Mouse (Mus musculus): ENCODE measurements around the gene Myef2. TPM values are rescaled to one million over a fixed set of nuclear protein-coding genes. Genes with fewer than 3 reads are reported as not detected.
"Not testable (repeated sequence)": the region's sequence is repeated elsewhere in the genome, so short reads cannot be mapped to it uniquely, and the experiment has no call there.

Myef2 gene
- polyA plus RNA-seq, 1 experiment from 2014 or later: 249 TPM

GRCm38 (mm10) chr2:125092123-125092522, 31.3 kb downstream of the Myef2 start:
- ATAC-seq (replicated peaks; ENCODE audit: low FRiP score); H3K27me3 ChIP-seq (ENCODE audit: control insufficient read depth, insufficient read depth, low read length); H3K27ac ChIP-seq (ENCODE audit: low read depth, low read length); H3K4me3 ChIP-seq (ENCODE audit: low read depth, low read length); DNase-seq (ENCODE audit: low spot score); H3K36me3 ChIP-seq (ENCODE audit: control insufficient read depth, insufficient read depth, low read length); H3K9ac ChIP-seq (ENCODE audit: low read length); H3K4me2 ChIP-seq (ENCODE audit: low read depth, low read length, severe bottlenecking); H3K4me1 ChIP-seq (replicated peaks; ENCODE audit: control insufficient read depth, insufficient read depth, low read length); H3K9me3 ChIP-seq (ENCODE audit: control insufficient read depth, low read length): not testable (repeated sequence)
- WGBS: 88% methylated on average over 3 of the region's 3 CpGs

- Histone ChIP-seq H3K4me2 (ENCODE audit: low read depth, low read length, severe bottlenecking) (no peak overlapping the region), H3K27me3 (ENCODE audit: control insufficient read depth, insufficient read depth, low read length) (no peaks in the 10 kb centered on the region), H3K4me1 (replicated peaks; ENCODE audit: control insufficient read depth, insufficient read depth, low read length) (no peaks in the 10 kb centered on the region), H3K36me3 (ENCODE audit: control insufficient read depth, insufficient read depth, low read length) (no peaks in the 10 kb centered on the region; the same call in 1 of the 2 replicates), H3K4me3 (ENCODE audit: low read depth, low read length) (no peak overlapping the region), H3K9ac (ENCODE audit: low read length) (no peak overlapping the region), H3K9me3 (ENCODE audit: control insufficient read depth, low read length) (no peaks in the 10 kb centered on the region), H3K27ac (ENCODE audit: low read depth, low read length) (no peak overlapping the region)
- 97% methylated on average over 7 of the region's 7 CpGs for WGBS
- no peak for ATAC-seq (replicated peaks; ENCODE audit: low FRiP score)
- no peak for DNase-seq (ENCODE audit: low spot score)
Measured at GRCm38 (mm10) chr2:125088757-125089156, 34.7 kb downstream of the Myef2 start.

- DNase-seq (ENCODE audit: low spot score): no peak
- Histone ChIP-seq H3K36me3 (ENCODE audit: control insufficient read depth, insufficient read depth, low read length) (no peaks in the 10 kb centered on the region; the same call in 1 of the 2 replicates), H3K9me3 (ENCODE audit: control insufficient read depth, low read length) (no peaks in the 10 kb centered on the region), H3K4me3 (ENCODE audit: low read depth, low read length) (no peak overlapping the region), H3K27me3 (ENCODE audit: control insufficient read depth, insufficient read depth, low read length) (no peaks in the 10 kb centered on the region), H3K9ac (ENCODE audit: low read length) (no peak overlapping the region), H3K27ac (ENCODE audit: low read depth, low read length) (no peak overlapping the region), H3K4me2 (ENCODE audit: low read depth, low read length, severe bottlenecking) (no peak overlapping the region), H3K4me1 (replicated peaks; ENCODE audit: control insufficient read depth, insufficient read depth, low read length) (no peaks in the 10 kb centered on the region)
- 42% methylated on average over 1 of the region's 1 CpGs for WGBS
- no peak for ATAC-seq (replicated peaks; ENCODE audit: low FRiP score)
Measured at GRCm38 (mm10) chr2:125083879-125084278, 39.6 kb downstream of the Myef2 start.

- Histone ChIP-seq H3K27me3 (ENCODE audit: control insufficient read depth, insufficient read depth, low read length) (no peaks in the 10 kb centered on the region), H3K4me1 (replicated peaks; ENCODE audit: control insufficient read depth, insufficient read depth, low read length) (no peaks in the 10 kb centered on the region), H3K4me2 (ENCODE audit: low read depth, low read length, severe bottlenecking) (no peak overlapping the region), H3K9me3 (ENCODE audit: control insufficient read depth, low read length) (no peaks in the 10 kb centered on the region), H3K4me3 (ENCODE audit: low read depth, low read length) (no peak overlapping the region), H3K9ac (ENCODE audit: low read length) (no peak overlapping the region), H3K27ac (ENCODE audit: low read depth, low read length) (no peak overlapping the region), H3K36me3 (ENCODE audit: control insufficient read depth, insufficient read depth, low read length) (no peaks in the 10 kb centered on the region)
- DNase-seq (ENCODE audit: low spot score) (no peak), ATAC-seq (replicated peaks; ENCODE audit: low FRiP score) (no peak)
- WGBS: 87% methylated on average over 3 of the region's 3 CpGs
Measured at GRCm38 (mm10) chr2:125073056-125073780, 50.2 kb downstream of the Myef2 start.

GRCm38 (mm10) chr2:125068696-125069095, 54.8 kb downstream of the Myef2 start:
- Histone ChIP-seq H3K4me1 (replicated peaks; ENCODE audit: control insufficient read depth, insufficient read depth, low read length) (no peaks in the 10 kb centered on the region), H3K9me3 (ENCODE audit: control insufficient read depth, low read length) (no peaks in the 10 kb centered on the region), H3K4me2 (ENCODE audit: low read depth, low read length, severe bottlenecking) (no peak overlapping the region), H3K36me3 (ENCODE audit: control insufficient read depth, insufficient read depth, low read length) (no peaks in the 10 kb centered on the region), H3K27me3 (ENCODE audit: control insufficient read depth, insufficient read depth, low read length) (no peaks in the 10 kb centered on the region), H3K27ac (ENCODE audit: low read depth, low read length) (no peak overlapping the region), H3K9ac (ENCODE audit: low read length) (no peak overlapping the region), H3K4me3 (ENCODE audit: low read depth, low read length) (no peak overlapping the region)
- no peak for ATAC-seq (replicated peaks; ENCODE audit: low FRiP score)
- no peak for DNase-seq (ENCODE audit: low spot score)
- WGBS: 92% methylated on average over 12 of the region's 12 CpGs

GRCm38 (mm10) chr2:125067894-125068293, 55.6 kb downstream of the Myef2 start, which contains the start of gene Slc24a5:
TSS of gene Slc24a5 (plus strand) at chr2:125068124.
- Histone ChIP-seq H3K4me3 (ENCODE audit: low read depth, low read length) (no peak within 1 kb of the TSS), H3K9ac (ENCODE audit: low read length) (no peak within 1 kb of the TSS), H3K4me1 (replicated peaks; ENCODE audit: control insufficient read depth, insufficient read depth, low read length) (no peaks in the 10 kb centered on the region), H3K9me3 (ENCODE audit: control insufficient read depth, low read length) (no peaks in the 10 kb centered on the region), H3K4me2 (ENCODE audit: low read depth, low read length, severe bottlenecking) (no peak within 1 kb of the TSS), H3K27ac (ENCODE audit: low read depth, low read length) (no peak within 1 kb of the TSS), H3K36me3 (ENCODE audit: control insufficient read depth, insufficient read depth, low read length) (no peaks in the 10 kb centered on the region), H3K27me3 (ENCODE audit: control insufficient read depth, insufficient read depth, low read length) (no peaks in the 10 kb centered on the region)
- WGBS: 82% methylated on average over 10 of the region's 10 CpGs
- ATAC-seq (replicated peaks; ENCODE audit: low FRiP score) (no peak), DNase-seq (ENCODE audit: low spot score) (no peak)

- H3K9me3 ChIP-seq (ENCODE audit: control insufficient read depth, low read length): no peaks in the 10 kb centered on the region
- no peaks in the 10 kb centered on the region for H3K27me3 ChIP-seq (ENCODE audit: control insufficient read depth, insufficient read depth, low read length)
- H3K36me3 ChIP-seq (ENCODE audit: control insufficient read depth, insufficient read depth, low read length): no peaks in the 10 kb centered on the region
- no peaks in the 10 kb centered on the region for H3K4me1 ChIP-seq (replicated peaks; ENCODE audit: control insufficient read depth, insufficient read depth, low read length)
- H3K4me2 ChIP-seq (ENCODE audit: low read depth, low read length, severe bottlenecking): no peak overlapping the region
- H3K9ac ChIP-seq (ENCODE audit: low read length): no peak overlapping the region
- H3K4me3 ChIP-seq (ENCODE audit: low read depth, low read length): no peak overlapping the region
- DNase-seq (ENCODE audit: low spot score) (no peak), ATAC-seq (replicated peaks; ENCODE audit: low FRiP score) (no peak)
- WGBS: 92% methylated on average over 7 of the region's 7 CpGs
- H3K27ac ChIP-seq (ENCODE audit: low read depth, low read length): no peak overlapping the region
Measured at GRCm38 (mm10) chr2:125067373-125067772, 56.1 kb downstream of the Myef2 start.

- no peak for DNase-seq (ENCODE audit: low spot score)
- WGBS: 68% methylated on average over 4 of the region's 4 CpGs
Measured at GRCm38 (mm10) chr2:125062944-125063343, 60.5 kb downstream of the Myef2 start.

GRCm38 (mm10) chr2:125061451-125061850, 62.0 kb downstream of the Myef2 start:
- no peaks in the 10 kb centered on the region for H3K36me3 ChIP-seq (ENCODE audit: control insufficient read depth, insufficient read depth, low read length)
- no peak for ATAC-seq (replicated peaks; ENCODE audit: low FRiP score)
- no peak overlapping the region for H3K4me2 ChIP-seq (ENCODE audit: low read depth, low read length, severe bottlenecking)
- no peak overlapping the region for H3K4me3 ChIP-seq (ENCODE audit: low read depth, low read length)
- H3K9ac ChIP-seq (ENCODE audit: low read length): no peak overlapping the region
- no peak overlapping the region for H3K27ac ChIP-seq (ENCODE audit: low read depth, low read length)
- H3K9me3 ChIP-seq (ENCODE audit: control insufficient read depth, low read length): no peaks in the 10 kb centered on the region
- DNase-seq (ENCODE audit: low spot score): no peak
- no peaks in the 10 kb centered on the region for H3K4me1 ChIP-seq (replicated peaks; ENCODE audit: control insufficient read depth, insufficient read depth, low read length)
- WGBS: 94% methylated on average over 7 of the region's 7 CpGs
- H3K27me3 ChIP-seq (ENCODE audit: control insufficient read depth, insufficient read depth, low read length): no peaks in the 10 kb centered on the region

More at GRCm38 (mm10) chr2:125062944-125063343, 60.5 kb downstream of the Myef2 start:
- Histone ChIP-seq H3K4me1 (replicated peaks; ENCODE audit: control insufficient read depth, insufficient read depth, low read length) (no peaks in the 10 kb centered on the region), H3K4me3 (ENCODE audit: low read depth, low read length) (no peak overlapping the region), H3K27me3 (ENCODE audit: control insufficient read depth, insufficient read depth, low read length) (no peaks in the 10 kb centered on the region), H3K36me3 (ENCODE audit: control insufficient read depth, insufficient read depth, low read length) (no peaks in the 10 kb centered on the region), H3K9me3 (ENCODE audit: control insufficient read depth, low read length) (no peaks in the 10 kb centered on the region), H3K27ac (ENCODE audit: low read depth, low read length) (no peak overlapping the region), H3K9ac (ENCODE audit: low read length) (no peak overlapping the region), H3K4me2 (ENCODE audit: low read depth, low read length, severe bottlenecking) (no peak overlapping the region)
- no peak for ATAC-seq (replicated peaks; ENCODE audit: low FRiP score)

Measured in forebrain, embryonic 11.5 days (tissue).